Mouse (Mus musculus) lung, adult 2 months (tissue): ENCODE data around the gene Shq1.

Experiments used
- CTCF ChIP-seq: fragments of 200-500 bp; IDR thresholded peaks from 2 replicates; pipeline ENCODE4 v1.5.1; 2011; ENCODE audit warnings: mild to moderate bottlenecking, low read length, control low read depth; ENCODE audit not compliant: insufficient read depth
- POLR2A ChIP-seq: fragments of 200-500 bp; IDR thresholded peaks from 2 replicates; pipeline ENCODE4 v1.6.1; 2011; ENCODE audit warnings: low read depth, mild to moderate bottlenecking, control low read depth, low read length, borderline replicate concordance; ENCODE audit errors: extremely low read depth

GRCm38 (mm10) chr6:100670880-100671344 is at the start of gene Shq1:
- TF ChIP-seq CTCF (no peak), POLR2A (peak; percentile 77; the same call in 1 of the 2 replicates)
